Mouse (Mus musculus) layer of hippocampus, postnatal 36 days (tissue): Measurements from ENCODE around the gene Crybb1. TPM values are rescaled to one million over a fixed set of nuclear protein-coding genes. Genes with fewer than 3 reads are reported as not detected.
A peak's percentile ranks its signal among the peaks of the same experiment; 100 is the strongest.

Experiments used
- DNase-seq, 2 experiments: peaks; one replicate each; pipeline ENCODE4 v3.0.0; 2022
- total RNA-seq, 2 experiments: library from RNA; stranded (reverse); gene quantifications; 2 replicates each; pipeline ENCODE4 v1.2.3; 2021

The Crybb1 gene
- total RNA-seq, 2 experiments from 2014 or later = 4.9 to 6.6 TPM

- no peak for DNase-seq
These were observed 10.6 kb downstream of the Crybb1 start for GRCm38 (mm10) chr5:112266011-112266777.

GRCm38 (mm10) chr5:112270764-112271541 lies 15.3 kb downstream of the Crybb1 start:
- DNase-seq = peak in 1 of 2 experiments; percentile 41

- DNase-seq = no peak
These were observed 17.3 kb downstream of the Crybb1 start for GRCm38 (mm10) chr5:112272934-112273333.

- no peak for DNase-seq
These were observed 18.3 kb downstream of the Crybb1 start for GRCm38 (mm10) chr5:112273746-112274463.

- no peak for DNase-seq
These were observed 19.6 kb downstream of the Crybb1 start for GRCm38 (mm10) chr5:112275021-112275804.

GRCm38 (mm10) chr5:112276267-112276873 lies 20.8 kb downstream of the Crybb1 start, which contains the start of gene Tpst2:
Tpst2 (plus strand) TSS chr5:112276691.
- peak; percentile 100 for DNase-seq

- no peak for DNase-seq
These were observed 21.3 kb downstream of the Crybb1 start for GRCm38 (mm10) chr5:112276907-112277348.

GRCm38 (mm10) chr5:112277906-112278470 lies 22.4 kb downstream of the Crybb1 start:
- no peak for DNase-seq

GRCm38 (mm10) chr5:112279181-112280021 lies 23.8 kb downstream of the Crybb1 start:
- DNase-seq = no peak

GRCm38 (mm10) chr5:112280151-112280550 lies 24.5 kb downstream of the Crybb1 start:
- DNase-seq = no peak

- DNase-seq = no peak
These were observed 25.4 kb downstream of the Crybb1 start for GRCm38 (mm10) chr5:112280863-112281660.

GRCm38 (mm10) chr5:112281676-112282075 lies 26.1 kb downstream of the Crybb1 start:
- DNase-seq = no peak

GRCm38 (mm10) chr5:112282123-112282779 lies 26.6 kb downstream of the Crybb1 start:
- DNase-seq = no peak

GRCm38 (mm10) chr5:112282780-112283482 lies 27.3 kb downstream of the Crybb1 start:
- no peak for DNase-seq

- no peak for DNase-seq
These were observed 28.1 kb downstream of the Crybb1 start for GRCm38 (mm10) chr5:112283543-112284202.

GRCm38 (mm10) chr5:112284203-112284582 lies 28.6 kb downstream of the Crybb1 start:
- no peak for DNase-seq

- DNase-seq = no peak
These were observed 30.0 kb downstream of the Crybb1 start for GRCm38 (mm10) chr5:112285548-112286085.
